Mouse (Mus musculus) G1E (cell line): ENCODE data around the gene Emcn.

Source experiments
- CTCF ChIP-seq: IDR thresholded peaks from 2 replicates; pipeline ENCODE4 v1.5.1; 2012; ENCODE audit warnings: low read depth, low read length, inconsistent platforms, mixed read lengths
- GATA1 ChIP-seq: IDR thresholded peaks from 2 replicates; pipeline ENCODE4 v1.6.1; 2012; ENCODE audit warnings: borderline replicate concordance, low read length, inconsistent platforms, mixed read lengths
- TAL1 ChIP-seq: conservative IDR thresholded peaks from 2 replicates; pipeline ENCODE4 v1.6.1; 2012; ENCODE audit warnings: low read depth, low read length, inconsistent platforms, mixed read lengths

DNA sequence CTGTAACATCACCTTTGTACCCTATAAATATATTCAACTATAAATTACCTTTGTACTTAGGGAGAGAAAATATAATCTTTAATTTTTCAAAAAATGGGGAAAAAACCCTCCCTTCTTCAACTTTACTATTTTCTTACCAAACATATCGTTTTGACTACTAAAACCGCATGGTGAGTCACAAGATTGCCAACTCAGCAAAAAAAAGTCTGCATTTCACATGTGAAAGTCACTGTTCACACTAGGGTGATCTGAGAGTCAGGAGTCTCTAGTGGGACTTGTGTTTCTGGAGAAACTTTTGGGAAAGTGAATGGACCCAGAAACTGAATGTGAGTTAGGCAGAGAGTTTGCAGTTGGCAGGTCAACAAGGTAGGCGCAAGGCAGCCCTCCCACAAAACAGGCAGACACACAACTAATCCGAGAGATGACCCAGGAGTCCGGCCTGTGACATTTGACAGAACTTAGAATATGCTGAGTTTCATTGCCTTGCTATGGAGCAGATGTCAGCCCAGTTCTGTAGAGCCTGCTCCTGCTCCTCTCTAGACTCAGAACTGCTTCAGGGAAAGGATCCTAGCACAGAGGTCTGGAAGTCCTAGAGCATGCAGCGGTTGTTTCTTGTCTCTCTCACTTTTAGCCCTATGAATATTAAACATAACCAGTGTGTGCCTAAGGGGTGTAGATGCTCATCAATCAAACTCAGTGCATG lies 26.4 kb downstream of the Emcn start:
- TF ChIP-seq CTCF (no peak), TAL1 (no peak), GATA1 (no peak)
